Mouse (Mus musculus): ENCODE results near the gene Elmo3.

DNA sequence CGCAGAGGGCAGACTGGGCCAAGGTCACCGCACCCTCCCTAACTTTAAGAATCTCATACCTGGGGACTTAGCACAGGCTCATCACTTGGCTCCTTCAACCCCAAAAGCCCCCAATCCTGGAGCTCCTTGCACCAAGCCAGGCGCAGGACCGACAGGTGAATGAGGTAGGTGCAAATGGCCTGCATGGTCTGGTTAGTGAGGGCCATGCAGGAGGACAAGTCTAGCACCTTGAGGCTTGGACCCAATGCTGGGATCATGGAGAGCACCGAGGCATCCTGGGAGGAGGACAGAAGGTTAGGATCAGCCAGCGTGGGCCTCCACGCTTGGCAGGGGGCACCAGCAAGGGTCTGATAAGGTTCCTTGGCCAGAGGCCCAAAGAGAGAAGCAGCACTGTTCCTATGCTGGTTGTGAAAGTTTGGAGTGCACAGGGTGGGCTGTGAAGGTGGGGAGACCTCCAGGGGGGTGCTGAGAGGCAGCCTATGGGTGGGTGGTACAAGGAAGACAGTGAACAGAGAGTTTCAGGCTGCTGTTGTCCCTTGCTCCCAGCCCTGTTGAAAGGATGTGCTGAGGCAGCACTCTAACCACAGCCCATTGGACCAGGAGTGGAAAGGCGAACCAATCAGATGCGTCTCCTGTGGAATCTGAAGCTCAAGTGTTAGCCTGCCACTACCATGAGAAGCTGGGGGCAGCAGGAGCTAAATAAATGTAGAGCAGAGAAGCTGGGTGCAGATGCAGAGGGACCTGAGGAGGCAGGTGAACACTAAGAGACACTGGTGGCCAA lies 8.4 kb downstream of the Elmo3 start:
- TF ChIP-seq POLR2A (IDR thresholded peaks at IDR 0.05; ENCODE audit: low read depth, low read length) (no peak), CTCF (conservative IDR thresholded peaks at IDR 0.05; ENCODE audit: insufficient read depth, insufficient read length, low read depth, low read length) (no peak)

Data from kidney, adult 2 months (tissue).